Mouse (Mus musculus) liver, adult 2 months (tissue): Measurements from ENCODE around the gene Ccdc191. TPM values are rescaled to one million over a fixed set of nuclear protein-coding genes. Genes with fewer than 3 reads are reported as not detected.

Experiments used
- DNase-seq: peaks from one replicate; pipeline ENCODE4 v3.0.0-alpha.2; 2011; ENCODE audit warnings: low read depth, low spot score; ENCODE audit errors: extremely low read depth
- H3K27ac ChIP-seq: fragments of 200-500 bp; replicated peaks from 2 replicates; pipeline ENCODE4 v1.5.1; 2012; ENCODE audit warnings: low read depth, mild to moderate bottlenecking, control low read depth, inconsistent platforms, low read length; ENCODE audit not compliant: insufficient read depth
- H3K27me3 ChIP-seq: fragments of 200-500 bp; 2 replicates; pipeline ENCODE4 v1.6.1; 2012; ENCODE audit warnings: mild to moderate bottlenecking, moderate library complexity, low read length, inconsistent platforms; ENCODE audit not compliant: control insufficient read depth, insufficient read depth
- H3K36me3 ChIP-seq: fragments of 200-500 bp; 2 replicates; pipeline ENCODE4 v1.6.1; 2012; ENCODE audit warnings: low read length, inconsistent platforms; ENCODE audit not compliant: control insufficient read depth, insufficient read depth
- H3K4me1 ChIP-seq: fragments of 200-500 bp; 2 replicates; pipeline ENCODE4 v1.6.1; 2011; ENCODE audit warnings: low read length; ENCODE audit not compliant: control insufficient read depth, insufficient read depth
- H3K4me3 ChIP-seq: fragments of 200-500 bp; 2 replicates; pipeline ENCODE4 v1.5.1; 2011; ENCODE audit warnings: low read depth, mild to moderate bottlenecking, control low read depth, low read length, moderate library complexity; ENCODE audit not compliant: insufficient read depth
- H3K79me2 ChIP-seq: fragments of 200-500 bp; 2 replicates; pipeline ENCODE4 v1.6.1; 2012; ENCODE audit warnings: inconsistent platforms, mild to moderate bottlenecking, low read length, moderate library complexity; ENCODE audit not compliant: control insufficient read depth, insufficient read depth
- H3K9ac ChIP-seq: fragments of 200-500 bp; 2 replicates; pipeline ENCODE4 v1.6.1; 2012; ENCODE audit warnings: low read depth, mild to moderate bottlenecking, control low read depth, inconsistent platforms, low read length
- CTCF ChIP-seq: fragments of 200-500 bp; IDR thresholded peaks from 2 replicates; pipeline ENCODE4 v1.5.1; 2011; ENCODE audit warnings: low read depth, low read length, control low read depth
- POLR2A ChIP-seq: fragments of 200-500 bp; IDR thresholded peaks from 2 replicates; pipeline ENCODE4 v1.6.1; 2011; ENCODE audit warnings: low read length, control low read depth; ENCODE audit not compliant: insufficient read depth; ENCODE audit errors: extremely low read depth
- WGBS: fragments of 180-500 bp; shearing (Covaris S2); methylation state at CpG from one replicate; pipeline ENCODE4 v1.1.7; 2018; 5-methylcytosine and 5-hydroxymethylcytosine counted together
- polyA plus RNA-seq: library from polyadenylated mRNA; depleted of rRNA; stranded (reverse); fragments of >200 nt; gene quantifications from 2 replicates; pipeline ENCODE4 v1.2.3, GENCODE M21; 2012
- total RNA-seq: library from RNA; depleted of rRNA; stranded (reverse); fragments of >200 nt; gene quantifications from 2 replicates; pipeline ENCODE4 v1.2.3, GENCODE M21; 2014

The Ccdc191 gene
- total and polyA plus RNA-seq, 2 experiments, result 1.1 to 6.2 TPM

DNA sequence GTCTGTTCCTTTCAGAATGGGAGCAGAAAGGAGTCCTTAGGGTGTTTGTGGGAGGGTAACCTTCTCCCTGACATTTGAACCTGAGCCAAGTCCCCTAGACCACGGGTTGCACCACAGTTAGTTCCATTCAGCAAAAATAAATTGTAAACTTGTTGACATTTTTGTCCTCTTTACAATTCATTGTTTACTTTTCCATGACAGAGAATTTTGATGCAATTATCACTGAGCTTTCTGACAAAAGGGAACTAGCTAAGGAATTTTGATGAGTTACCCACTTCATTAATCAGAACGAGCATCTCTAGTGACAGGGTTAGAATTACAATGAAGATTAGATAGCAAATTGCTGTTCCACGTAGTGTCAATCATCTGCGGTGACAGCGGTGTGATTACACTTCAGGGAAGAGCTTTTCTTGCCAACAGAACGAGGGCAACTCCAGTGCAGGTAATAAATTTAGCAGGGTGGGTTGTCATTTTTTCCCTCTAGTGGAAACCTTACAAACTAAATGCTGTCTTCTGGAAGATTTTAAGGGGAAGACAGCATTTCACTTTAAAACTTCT is 35.5 kb downstream of the Ccdc191 start:
- Histone ChIP-seq H3K27ac (no peak overlapping the region), H3K36me3 (peaks cover 5% of the 10 kb centered on the region), H3K4me3 (no peak overlapping the region), H3K27me3 (no peaks in the 10 kb centered on the region), H3K4me1 (no peaks in the 10 kb centered on the region), H3K9ac (no peak overlapping the region), H3K79me2 (no peaks in the 10 kb centered on the region)
- no peak for DNase-seq
- TF ChIP-seq CTCF, result no peak
- no peak for TF ChIP-seq POLR2A
- 71% methylated on average over 6 of the region's 6 CpGs for WGBS

DNA sequence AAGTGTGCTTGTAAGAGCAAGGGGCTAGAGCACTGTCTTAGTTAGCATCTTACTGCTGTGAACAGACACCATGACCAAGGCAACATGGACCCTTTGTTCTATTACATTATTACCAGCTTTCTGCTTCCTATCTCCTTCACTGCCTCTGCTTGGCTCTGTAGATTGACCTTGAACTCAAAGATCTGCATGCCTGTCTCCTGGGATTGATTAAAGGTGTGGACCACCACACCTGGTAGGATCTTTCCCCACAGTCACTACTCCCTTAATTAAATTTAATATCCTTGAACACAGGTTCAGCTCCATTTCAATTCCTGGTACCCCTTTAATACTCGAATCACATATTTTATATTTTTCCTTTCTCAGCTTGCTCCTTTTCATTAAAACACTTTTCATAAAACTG is 36.2 kb downstream of the Ccdc191 start:
- no peak overlapping the region for H3K4me3 ChIP-seq
- 94% methylated on average over 1 of the region's 1 CpGs for WGBS
- peaks cover 5% of the 10 kb centered on the region for H3K36me3 ChIP-seq
- H3K9ac ChIP-seq, result no peak overlapping the region
- H3K4me1 ChIP-seq, result no peaks in the 10 kb centered on the region
- TF ChIP-seq POLR2A (no peak), CTCF (no peak)
- H3K79me2 ChIP-seq, result no peaks in the 10 kb centered on the region
- no peak for DNase-seq
- no peaks in the 10 kb centered on the region for H3K27me3 ChIP-seq
- H3K27ac ChIP-seq, result no peak overlapping the region

DNA sequence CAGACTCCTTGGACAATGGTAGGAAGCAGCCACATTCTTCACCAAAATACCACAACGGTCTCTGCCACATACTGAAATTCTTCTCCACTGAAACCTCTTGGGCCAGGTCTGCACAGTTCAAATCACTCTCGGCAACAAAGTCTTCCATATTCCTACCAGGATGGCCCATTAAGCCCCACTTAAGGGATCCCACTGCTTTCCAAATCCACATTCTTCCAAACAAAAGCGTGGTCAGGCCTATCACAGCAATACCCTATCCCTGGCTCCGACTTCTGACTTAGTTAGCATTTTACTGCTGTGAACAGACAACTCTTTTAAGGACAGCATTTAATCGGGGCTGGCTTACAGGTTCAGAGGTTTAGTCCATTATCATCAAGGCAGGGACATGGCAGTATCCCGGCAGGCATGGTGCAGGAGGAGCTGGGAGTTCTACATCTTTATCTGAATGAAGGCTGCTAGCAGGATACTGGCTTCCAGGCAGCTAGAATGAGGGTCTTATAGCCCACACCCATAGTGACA is 36.8 kb downstream of the Ccdc191 start, which contains the start of gene Qtrt2:
Gene Qtrt2, minus strand, starts transcription at position 469 of the 519 bp plus-strand sequence.
- Histone ChIP-seq H3K79me2 (no peaks in the 10 kb centered on the region), H3K9ac (no peak within 1 kb of the TSS), H3K27me3 (no peaks in the 10 kb centered on the region), H3K4me1 (no peaks in the 10 kb centered on the region), H3K4me3 (no peak within 1 kb of the TSS), H3K27ac (no peak within 1 kb of the TSS), H3K36me3 (peaks cover 7% of the 10 kb centered on the region; the same call in 1 of the 2 replicates)
- 91% methylated on average over 6 of the region's 6 CpGs for WGBS
- no peak for DNase-seq
- TF ChIP-seq POLR2A (no peak), CTCF (no peak)

DNA sequence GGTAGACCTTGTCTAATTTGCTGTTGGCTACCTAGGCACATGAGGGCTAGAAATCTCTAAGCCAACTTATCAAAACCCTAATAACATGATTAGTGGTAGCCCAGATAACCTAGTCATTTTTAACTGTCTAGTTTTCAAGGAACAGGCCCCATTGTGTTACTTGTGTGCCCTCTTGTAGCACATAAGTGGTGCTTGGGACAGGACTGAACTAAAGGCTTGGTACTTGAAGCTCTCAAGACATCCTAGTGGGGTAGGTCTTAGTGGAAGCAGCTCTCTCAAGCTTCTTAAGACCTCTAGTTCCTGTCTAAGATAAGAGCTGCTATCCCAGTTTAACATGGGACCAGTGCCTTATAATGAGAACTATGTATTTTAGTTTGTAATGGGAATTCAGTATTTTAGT is 41.0 kb downstream of the Ccdc191 start:
- no peak for TF ChIP-seq CTCF
- TF ChIP-seq POLR2A, result no peak
- Histone ChIP-seq H3K79me2 (no peaks in the 10 kb centered on the region), H3K27me3 (no peaks in the 10 kb centered on the region), H3K4me1 (no peaks in the 10 kb centered on the region), H3K36me3 (peaks cover 7% of the 10 kb centered on the region; the same call in 1 of the 2 replicates), H3K27ac (no peak overlapping the region), H3K4me3 (no peak overlapping the region), H3K9ac (no peak overlapping the region)
- DNase-seq, result no peak

DNA sequence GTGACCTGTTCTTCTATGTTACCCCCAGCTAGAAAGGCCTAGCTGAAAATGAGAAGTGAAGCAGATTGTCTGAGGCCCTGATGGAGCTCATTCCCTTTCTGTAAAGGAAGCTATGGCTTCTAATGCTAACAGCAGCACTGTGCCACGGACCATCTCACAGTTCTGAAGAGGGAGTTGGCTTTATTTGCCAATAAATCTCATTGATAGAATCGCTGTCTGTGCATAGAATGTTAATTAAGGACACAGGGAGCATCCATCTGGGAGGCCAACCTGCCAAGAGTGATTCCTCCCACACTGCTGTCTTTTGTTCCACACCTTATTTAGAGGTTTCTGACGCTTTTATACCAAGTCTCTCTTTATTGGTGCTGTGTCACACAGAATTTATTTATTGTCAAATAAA is 41.9 kb downstream of the Ccdc191 start:
- H3K79me2 ChIP-seq, result no peaks in the 10 kb centered on the region
- WGBS, result 88% methylated on average over 3 of the region's 3 CpGs
- no peaks in the 10 kb centered on the region for H3K4me1 ChIP-seq
- H3K27me3 ChIP-seq, result no peaks in the 10 kb centered on the region
- TF ChIP-seq POLR2A (no peak), CTCF (no peak)
- H3K4me3 ChIP-seq, result no peak overlapping the region
- no peak overlapping the region for H3K27ac ChIP-seq
- peaks cover 7% of the 10 kb centered on the region; the same call in 1 of the 2 replicates for H3K36me3 ChIP-seq
- no peak for DNase-seq
- no peak overlapping the region for H3K9ac ChIP-seq

DNA sequence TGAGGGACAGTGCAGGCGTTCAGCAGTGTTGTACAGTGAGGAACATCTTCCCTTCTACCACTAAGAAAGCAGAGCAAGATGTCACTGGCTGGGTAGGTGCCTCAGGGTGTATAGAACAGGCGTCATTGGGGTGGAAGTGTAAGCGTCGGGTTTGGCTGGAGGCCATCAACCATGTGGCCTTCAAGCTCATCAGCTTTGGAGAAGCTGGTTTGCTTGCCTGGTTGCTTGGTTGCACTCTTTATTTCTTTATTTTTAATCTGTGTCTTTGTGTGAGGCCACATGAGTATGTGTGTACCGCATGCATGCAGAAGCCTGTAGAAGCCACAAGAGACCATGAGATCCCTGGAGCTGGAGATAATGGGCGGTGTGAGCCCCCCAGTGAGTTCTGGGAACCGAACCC is 42.7 kb downstream of the Ccdc191 start:
- peaks cover 7% of the 10 kb centered on the region; the same call in 1 of the 2 replicates for H3K36me3 ChIP-seq
- no peaks in the 10 kb centered on the region for H3K4me1 ChIP-seq
- TF ChIP-seq POLR2A (no peak), CTCF (no peak)
- no peak for DNase-seq
- H3K79me2 ChIP-seq, result no peaks in the 10 kb centered on the region
- 91% methylated on average over 7 of the region's 7 CpGs for WGBS
- H3K4me3 ChIP-seq, result no peak overlapping the region
- no peaks in the 10 kb centered on the region for H3K27me3 ChIP-seq
- H3K9ac ChIP-seq, result no peak overlapping the region
- no peak overlapping the region for H3K27ac ChIP-seq
